Comparison of ENCODE assay signal across 18 mouse cellular contexts in the genomic region with DNA sequence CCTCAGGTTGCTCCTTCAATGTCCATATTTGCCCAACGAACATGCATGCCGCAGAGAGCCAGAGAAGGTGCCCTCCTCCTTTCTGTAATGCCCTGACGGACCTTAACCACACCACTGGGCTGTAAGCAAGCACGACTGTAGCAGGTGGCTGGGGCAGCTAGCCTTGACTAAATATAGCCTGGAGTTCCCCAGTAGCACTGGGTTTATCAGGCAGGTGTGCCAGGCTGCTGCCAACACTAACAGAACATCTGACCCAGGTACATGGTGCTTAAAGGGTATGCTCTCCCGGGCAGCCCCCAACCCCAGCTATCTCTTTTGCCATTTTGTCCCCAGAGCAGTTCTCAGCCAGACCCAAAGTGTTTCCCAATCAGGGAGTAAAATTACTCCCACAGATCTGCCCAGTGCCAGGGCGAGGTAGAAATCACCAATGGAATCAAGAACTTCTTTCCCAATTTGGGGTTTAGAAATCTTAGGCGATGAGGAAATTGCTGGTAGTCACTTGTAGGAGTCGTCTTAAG.
DNase-seq lines count a peak whose midpoint lies in the region; ATAC-seq and TF ChIP-seq lines count a peak whose summit lies in the region.
"Had no signal": no experiment of that assay in that cellular context is flagged by ENCODE, and none has a peak within 500 bp of the region (broad histone marks: within the 10 kb centered on the region; RNA-seq: fewer than 3 reads in every experiment).

No protein-coding gene starts in this region.

- H3K27ac ChIP-seq in liver, adult 2 months (replicated peaks; ENCODE audit: insufficient read depth, low read depth, low read length): peak overlapping the region; percentile 83
- H3K27ac ChIP-seq in bone marrow, adult 2 months (ENCODE audit: control insufficient read depth, insufficient read depth, low read depth, low read length, poor library complexity): peak overlapping the region; percentile 25
- H3K27ac ChIP-seq in small intestine, adult 2 months (ENCODE audit: insufficient read depth, low read depth, low read length): peak overlapping the region; percentile 28; the same call in 1 of the 2 replicates
- H3K27ac ChIP-seq in kidney, embryonic 14.5 days (ENCODE audit: low read depth, low read length): no peak overlapping the region
- no peak overlapping the region for H3K27ac ChIP-seq in heart, embryonic 12.5 days (ENCODE audit: poor library complexity, severe bottlenecking)
- H3K27ac ChIP-seq: embryonic facial prominence, embryonic 12.5 days; forebrain, embryonic 10.5 days; kidney, postnatal 0 days; midbrain, embryonic 13.5 days had no signal

- H3K4me1 ChIP-seq in liver, adult 2 months (ENCODE audit: control insufficient read depth, insufficient read depth, low read length): peaks cover 66% of the 10 kb centered on the region
- H3K4me1 ChIP-seq in bone marrow, adult 2 months (ENCODE audit: control insufficient read depth, insufficient read depth, low read length): peaks cover 2% of the 10 kb centered on the region; the same call in 1 of the 2 replicates
- no peaks in the 10 kb centered on the region; the same call in 1 of the 2 replicates for H3K4me1 ChIP-seq in small intestine, adult 2 months (ENCODE audit: control insufficient read depth, insufficient read depth, insufficient read length, low read length)
- peaks cover 20% of the 10 kb centered on the region for H3K4me1 ChIP-seq in kidney, embryonic 14.5 days (ENCODE audit: control insufficient read depth, insufficient read depth, low read length)
- peaks cover 28% of the 10 kb centered on the region for H3K4me1 ChIP-seq in heart, embryonic 12.5 days (replicated peaks)

- no peak overlapping the region for H3K4me3 ChIP-seq in liver, adult 2 months (ENCODE audit: insufficient read depth, low read depth, low read length)
- no peak overlapping the region for H3K4me3 ChIP-seq in bone marrow, adult 2 months (replicated peaks; ENCODE audit: control insufficient read depth, low read depth, low read length)
- no peak overlapping the region for H3K4me3 ChIP-seq in small intestine, adult 2 months (ENCODE audit: low read depth, low read length)
- H3K4me3 ChIP-seq in kidney, embryonic 14.5 days (ENCODE audit: low read length): no peak overlapping the region
- H3K4me3 ChIP-seq in heart, embryonic 12.5 days: no peak overlapping the region
- H3K4me3 ChIP-seq: embryonic facial prominence, embryonic 12.5 days; forebrain, embryonic 10.5 days; midbrain, embryonic 13.5 days had no signal

- H3K36me3 ChIP-seq in liver, adult 2 months (ENCODE audit: control insufficient read depth, insufficient read depth, low read length): no peaks in the 10 kb centered on the region
- H3K36me3 ChIP-seq in small intestine, adult 2 months (ENCODE audit: control insufficient read depth, insufficient read depth, low read length): no peaks in the 10 kb centered on the region
- no peaks in the 10 kb centered on the region for H3K36me3 ChIP-seq in kidney, embryonic 14.5 days (ENCODE audit: control insufficient read depth, insufficient read depth, low read length)
- H3K36me3 ChIP-seq in heart, embryonic 12.5 days: no peaks in the 10 kb centered on the region
- H3K36me3 ChIP-seq: embryonic facial prominence, embryonic 12.5 days; forebrain, embryonic 10.5 days; midbrain, embryonic 13.5 days had no signal

- H3K9ac ChIP-seq in liver, adult 2 months (ENCODE audit: low read depth, low read length): no peak overlapping the region
- no peak overlapping the region for H3K9ac ChIP-seq in kidney, embryonic 14.5 days (ENCODE audit: low read depth, low read length)
- H3K9ac ChIP-seq in heart, embryonic 12.5 days: no peak overlapping the region
- H3K9ac ChIP-seq: embryonic facial prominence, embryonic 12.5 days; lung, embryonic 14.5 days; midbrain, embryonic 13.5 days had no signal

- peak; percentile 94 for DNase-seq in liver, adult 2 months (ENCODE audit: extremely low read depth, low read depth, low spot score)
- no peak for DNase-seq in liver
- DNase-seq: heart, adult 18-20 months; heart, postnatal 10 days; left cerebral cortex, postnatal 4 days; lung, embryonic 14.5 days; right cerebral cortex, postnatal 25 days; thymus, postnatal 14 days had no signal

- no peak for TF ChIP-seq CTCF in liver, adult 2 months (IDR thresholded peaks at IDR 0.05; ENCODE audit: low read depth, low read length)
- TF ChIP-seq CTCF in bone marrow, adult 2 months (IDR thresholded peaks at IDR 0.05; ENCODE audit: control insufficient read depth, insufficient read depth, low read length): no peak
- TF ChIP-seq CTCF in small intestine, adult 2 months (IDR thresholded peaks at IDR 0.05; ENCODE audit: extremely low read depth, insufficient read length, insufficient replicate concordance, low read depth, low read length): no peak

- H3K27me3 ChIP-seq in liver, adult 2 months (ENCODE audit: control insufficient read depth, insufficient read depth, low read length): no peaks in the 10 kb centered on the region
- H3K27me3 ChIP-seq in small intestine, adult 2 months (ENCODE audit: control insufficient read depth, insufficient read depth, low read length): no peaks in the 10 kb centered on the region
- no peaks in the 10 kb centered on the region for H3K27me3 ChIP-seq in kidney, embryonic 14.5 days (ENCODE audit: control insufficient read depth, insufficient read depth, low read length)
- H3K27me3 ChIP-seq in heart, embryonic 12.5 days (replicated peaks): peaks cover 7% of the 10 kb centered on the region; the same call in 1 of the 2 replicates

- H3K9me3 ChIP-seq in kidney, embryonic 14.5 days (ENCODE audit: control insufficient read depth, low read length): no peaks in the 10 kb centered on the region
- no peaks in the 10 kb centered on the region for H3K9me3 ChIP-seq in heart, embryonic 12.5 days (replicated peaks)
- H3K9me3 ChIP-seq: embryonic facial prominence, embryonic 12.5 days; forebrain, embryonic 10.5 days; midbrain, embryonic 13.5 days had no signal

- no peak for TF ChIP-seq POLR2A in liver, adult 2 months (IDR thresholded peaks at IDR 0.05; ENCODE audit: extremely low read depth, insufficient read depth, low read length)
- TF ChIP-seq POLR2A in bone marrow, adult 2 months (IDR thresholded peaks at IDR 0.05; ENCODE audit: borderline replicate concordance, control insufficient read depth, low read depth, low read length): no peak
- TF ChIP-seq POLR2A in small intestine, adult 2 months (IDR thresholded peaks at IDR 0.05; ENCODE audit: low read depth, low read length): no peak

- peaks cover 22% of the 10 kb centered on the region; the same call in 1 of the 2 replicates for H3K79me2 ChIP-seq in liver, adult 2 months (ENCODE audit: control insufficient read depth, insufficient read depth, low read length)

- ATAC-seq in granulocyte monocyte progenitor cell, adult 5-6 weeks (replicated peaks; ENCODE audit: poor library complexity, severe bottlenecking): peak; percentile 73
- ATAC-seq in kidney, embryonic 14.5 days (ENCODE audit: low FRiP score, low TSS enrichment): no peak
- ATAC-seq in heart, embryonic 12.5 days (ENCODE audit: insufficient number of reproducible peaks, low FRiP score): no peak
- ATAC-seq: hindbrain, embryonic 16.5 days; midbrain, embryonic 13.5 days had no signal

- WGBS in liver, adult 2 months: 28% methylated on average over 8 of the region's 8 CpGs
- 36% methylated on average over 8 of the region's 8 CpGs for WGBS in bone marrow, adult 2 months
- 32% methylated on average over 8 of the region's 8 CpGs for whole genome bisulfite sequencing in small intestine, adult 2 months
- WGBS in kidney, embryonic 14.5 days: 80% methylated on average over 8 of the region's 8 CpGs
- 67% methylated on average over 8 of the region's 8 CpGs for WGBS in heart, embryonic 12.5 days

- H3K4me2 ChIP-seq in kidney, embryonic 14.5 days (replicated peaks; ENCODE audit: low read depth, low read length): no peak overlapping the region
- H3K4me2 ChIP-seq in heart, embryonic 12.5 days: no peak overlapping the region
- H3K4me2 ChIP-seq: embryonic facial prominence, embryonic 12.5 days; lung, embryonic 14.5 days; midbrain, embryonic 13.5 days had no signal

Comparison
In these comparisons a context has a peak if more than half of its experiments do, and no peak if none do; other contexts are left out.
1. H3K27ac ChIP-seq: peak in liver, adult 2 months (single experiment), bone marrow, adult 2 months (single experiment) and small intestine, adult 2 months (single experiment); none in kidney, embryonic 14.5 days (single experiment) and heart, embryonic 12.5 days (single experiment).